Mouse (Mus musculus) neural tube, embryonic 12.5 days (tissue): ENCODE measurements around the gene Ccnl2. TPM values are rescaled to one million over a fixed set of nuclear protein-coding genes. Genes with fewer than 3 reads are reported as not detected.

Experiments used
- ATAC-seq: fragments of 200-750 bp; cut with Nextera tagmentation; 2 replicates; pipeline ENCODE4 v1.8.0; 2017; ENCODE audit warnings: low read depth, mild to moderate bottlenecking, moderate TSS enrichment, moderate library complexity; ENCODE audit not compliant: low FRiP score
- H3K27ac ChIP-seq: fragments of 300-500 bp; sonication (generic); 2 replicates; pipeline ENCODE4 v1.5.1; 2016
- H3K27me3 ChIP-seq: fragments of 300-500 bp; sonication (generic); replicated peaks from 2 replicates; pipeline ENCODE4 v1.6.1; 2016; ENCODE audit warnings: mild to moderate bottlenecking
- H3K36me3 ChIP-seq: fragments of 300-500 bp; sonication (generic); 2 replicates; pipeline ENCODE4 v1.6.1; 2016; ENCODE audit warnings: mild to moderate bottlenecking
- H3K4me1 ChIP-seq: fragments of 300-500 bp; sonication (generic); 2 replicates; pipeline ENCODE4 v1.6.1; 2016
- H3K4me2 ChIP-seq: fragments of 300-500 bp; sonication (generic); replicated peaks from 2 replicates; pipeline ENCODE4 v1.6.1; 2016; ENCODE audit warnings: mild to moderate bottlenecking
- H3K4me3 ChIP-seq: fragments of 300-500 bp; sonication (generic); 2 replicates; pipeline ENCODE4 v1.5.1; 2016
- H3K9ac ChIP-seq: fragments of 300-500 bp; sonication (generic); 2 replicates; pipeline ENCODE4 v1.6.1; 2016; ENCODE audit warnings: mild to moderate bottlenecking
- H3K9me3 ChIP-seq: fragments of 300-500 bp; sonication (generic); 2 replicates; pipeline ENCODE4 v1.6.1; 2016; ENCODE audit warnings: mild to moderate bottlenecking
- WGBS: fragments of 180-500 bp; shearing (Covaris S2); methylation state at CpG from one replicate; pipeline ENCODE4 v1.1.7; 2016; 5-methylcytosine and 5-hydroxymethylcytosine counted together
- polyA plus RNA-seq: library from polyadenylated mRNA; unstranded; fragments of >200 nt; fragmentation: Nextera tagmentation; extraction: Ambion mirVana; gene quantifications from 2 replicates; pipeline ENCODE4 v1.2.1, GENCODE M21; 2016

Ccnl2 gene
- polyA plus RNA-seq, 1 experiment from 2014 or later = 204 TPM

- Histone ChIP-seq H3K9ac (peak overlapping the region; percentile 83), H3K36me3 (peaks cover 23% of the 10 kb centered on the region), H3K4me2 (peak overlapping the region; percentile 83), H3K4me3 (peak overlapping the region; percentile 72), H3K4me1 (peaks cover 19% of the 10 kb centered on the region), H3K9me3 (no peaks in the 10 kb centered on the region), H3K27ac (0 out of 2 replicates have a peak overlapping the region, but pooled peaks have one; percentile 23), H3K27me3 (no peaks in the 10 kb centered on the region)
- 1% methylated on average over 25 of the region's 25 CpGs for WGBS
- peak; percentile 27 for ATAC-seq
Measured at GRCm38 (mm10) chr4:155831831-155832230, 19.5 kb downstream of the Ccnl2 start.

DNA sequence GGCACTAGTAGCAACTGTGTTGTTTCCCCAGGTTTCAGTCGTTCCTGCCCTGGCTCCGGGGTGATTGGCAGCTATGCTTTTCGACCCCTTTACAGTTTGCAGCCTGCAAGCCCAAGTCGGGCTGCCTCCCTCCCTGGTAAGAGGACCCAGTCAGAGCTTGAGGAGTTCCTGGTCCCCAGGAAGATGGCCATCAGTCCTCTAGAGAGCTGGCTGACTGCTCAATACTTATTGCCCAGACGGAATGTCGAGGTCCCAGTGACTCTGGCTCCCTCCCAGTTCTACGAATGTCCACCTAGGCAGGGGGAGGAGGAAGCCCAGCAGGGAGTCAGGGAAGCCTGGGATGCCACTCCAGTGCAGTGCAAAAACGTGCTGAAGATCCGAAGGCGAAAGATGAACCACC is 20.0 kb downstream of the Ccnl2 start:
- Histone ChIP-seq H3K4me1 (peaks cover 19% of the 10 kb centered on the region), H3K4me2 (peak overlapping the region; percentile 83), H3K9me3 (no peaks in the 10 kb centered on the region), H3K9ac (peak overlapping the region; percentile 83), H3K36me3 (peaks cover 18% of the 10 kb centered on the region), H3K27ac (no peak overlapping the region), H3K27me3 (no peaks in the 10 kb centered on the region), H3K4me3 (peak overlapping the region; percentile 72)
- ATAC-seq = no peak
- WGBS = 55% methylated on average over 10 of the region's 10 CpGs

GRCm38 (mm10) chr4:155833234-155833633 is 20.9 kb downstream of the Ccnl2 start:
- no peak for ATAC-seq
- no peak overlapping the region for H3K27ac ChIP-seq
- no peaks in the 10 kb centered on the region for H3K27me3 ChIP-seq
- H3K4me2 ChIP-seq = peak overlapping the region; percentile 83; the same call in 1 of the 2 replicates
- H3K36me3 ChIP-seq = peaks cover 11% of the 10 kb centered on the region
- WGBS = 91% methylated on average over 4 of the region's 4 CpGs
- H3K9me3 ChIP-seq = no peaks in the 10 kb centered on the region
- no peak overlapping the region for H3K9ac ChIP-seq
- peaks cover 19% of the 10 kb centered on the region for H3K4me1 ChIP-seq
- H3K4me3 ChIP-seq = no peak overlapping the region

DNA sequence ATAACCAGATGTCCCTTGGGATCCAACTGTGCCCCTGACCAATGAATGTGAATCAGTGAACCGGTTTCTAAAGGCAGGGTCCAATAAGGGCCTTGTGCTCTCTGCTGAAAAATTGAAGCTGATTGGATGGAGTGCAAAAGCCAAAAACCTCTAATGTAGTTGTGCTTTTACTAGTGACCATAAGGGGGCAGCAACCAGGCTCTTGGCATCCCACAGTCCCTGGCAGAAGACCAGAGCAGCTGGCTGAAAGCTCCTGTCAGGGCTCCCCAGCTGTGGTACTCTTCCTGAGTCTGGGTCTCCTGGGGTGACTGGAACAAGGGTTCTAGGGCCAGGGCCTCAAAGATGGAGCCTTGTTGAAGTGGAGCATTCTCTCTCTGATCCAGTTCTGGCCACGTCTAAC is 21.5 kb downstream of the Ccnl2 start:
- no peak overlapping the region for H3K4me2 ChIP-seq
- H3K36me3 ChIP-seq = peaks cover 11% of the 10 kb centered on the region
- H3K4me3 ChIP-seq = no peak overlapping the region
- H3K27me3 ChIP-seq = no peaks in the 10 kb centered on the region
- ATAC-seq = peak; percentile 25
- no peak overlapping the region for H3K9ac ChIP-seq
- H3K9me3 ChIP-seq = no peaks in the 10 kb centered on the region
- peaks cover 19% of the 10 kb centered on the region for H3K4me1 ChIP-seq
- WGBS = 42% methylated on average over 2 of the region's 2 CpGs
- H3K27ac ChIP-seq = no peak overlapping the region

GRCm38 (mm10) chr4:155837404-155838010 is 25.2 kb downstream of the Ccnl2 start:
- H3K27me3 ChIP-seq = peaks cover 13% of the 10 kb centered on the region
- H3K36me3 ChIP-seq = peaks cover 11% of the 10 kb centered on the region
- 84% methylated on average over 11 of the region's 11 CpGs for WGBS
- no peaks in the 10 kb centered on the region for H3K9me3 ChIP-seq
- peaks cover 31% of the 10 kb centered on the region for H3K4me1 ChIP-seq
- no peak overlapping the region for H3K27ac ChIP-seq
- ATAC-seq = no peak
- H3K9ac ChIP-seq = no peak overlapping the region
- H3K4me3 ChIP-seq = no peak overlapping the region
- H3K4me2 ChIP-seq = no peak overlapping the region

- Histone ChIP-seq H3K4me1 (peaks cover 25% of the 10 kb centered on the region), H3K36me3 (0 out of 2 replicates have a peak, but pooled peaks cover 2% of the 10 kb centered on the region), H3K9ac (no peak overlapping the region), H3K4me2 (peak overlapping the region; percentile 63; the same call in 1 of the 2 replicates), H3K4me3 (no peak overlapping the region), H3K27me3 (peaks cover 13% of the 10 kb centered on the region), H3K27ac (no peak overlapping the region), H3K9me3 (no peaks in the 10 kb centered on the region)
- WGBS = 65% methylated on average over 8 of the region's 8 CpGs
- no peak for ATAC-seq
Measured at GRCm38 (mm10) chr4:155838187-155839153, 26.2 kb downstream of the Ccnl2 start.

GRCm38 (mm10) chr4:155839483-155839910 is 27.2 kb downstream of the Ccnl2 start, which contains the start of gene Mxra8:
Mxra8 (plus strand) TSS chr4:155839680.
- ATAC-seq = peak; percentile 56
- Histone ChIP-seq H3K27me3 (peaks cover 13% of the 10 kb centered on the region), H3K4me3 (peak within 1 kb of the TSS; percentile 26), H3K27ac (no peak within 1 kb of the TSS), H3K36me3 (no peaks in the 10 kb centered on the region), H3K9ac (peak within 1 kb of the TSS; percentile 49), H3K4me1 (peaks cover 21% of the 10 kb centered on the region), H3K9me3 (no peaks in the 10 kb centered on the region), H3K4me2 (peak within 1 kb of the TSS; percentile 63)
- WGBS = 3% methylated on average over 16 of the region's 16 CpGs

- ATAC-seq = peak; percentile 31; the same call in 1 of the 2 replicates
Measured at GRCm38 (mm10) chr4:155840076-155841002, 28.1 kb downstream of the Ccnl2 start.

GRCm38 (mm10) chr4:155841003-155841454 is 28.7 kb downstream of the Ccnl2 start:
- under 1% methylated on average over 32 of the region's 32 CpGs for WGBS
- H3K4me1 ChIP-seq = peaks cover 21% of the 10 kb centered on the region
- no peak for ATAC-seq
- H3K9ac ChIP-seq = peak overlapping the region; percentile 36
- no peaks in the 10 kb centered on the region for H3K36me3 ChIP-seq
- H3K27ac ChIP-seq = no peak overlapping the region
- no peaks in the 10 kb centered on the region for H3K9me3 ChIP-seq
- peak overlapping the region; percentile 26 for H3K4me3 ChIP-seq
- H3K4me2 ChIP-seq = peak overlapping the region; percentile 63
- H3K27me3 ChIP-seq = peaks cover 13% of the 10 kb centered on the region

More at GRCm38 (mm10) chr4:155840076-155841002, 28.1 kb downstream of the Ccnl2 start:
- peak overlapping the region; percentile 63 for H3K4me2 ChIP-seq
- H3K9ac ChIP-seq = peak overlapping the region; percentile 49
- 12% methylated on average over 8 of the region's 8 CpGs for WGBS
- H3K36me3 ChIP-seq = no peaks in the 10 kb centered on the region
- no peaks in the 10 kb centered on the region for H3K9me3 ChIP-seq
- no peak overlapping the region for H3K27ac ChIP-seq
- peaks cover 13% of the 10 kb centered on the region for H3K27me3 ChIP-seq
- peak overlapping the region; percentile 26 for H3K4me3 ChIP-seq
- peaks cover 21% of the 10 kb centered on the region for H3K4me1 ChIP-seq

GRCm38 (mm10) chr4:155841651-155842270 is 29.5 kb downstream of the Ccnl2 start:
- ATAC-seq = no peak
- H3K27me3 ChIP-seq = peaks cover 13% of the 10 kb centered on the region
- no peaks in the 10 kb centered on the region for H3K36me3 ChIP-seq
- H3K4me3 ChIP-seq = 0 out of 2 replicates have a peak overlapping the region, but pooled peaks have one; percentile 26
- 0 out of 2 replicates have a peak overlapping the region, but pooled peaks have one; percentile 36 for H3K9ac ChIP-seq
- H3K27ac ChIP-seq = no peak overlapping the region
- H3K4me1 ChIP-seq = peaks cover 25% of the 10 kb centered on the region
- peak overlapping the region; percentile 63 for H3K4me2 ChIP-seq
- H3K9me3 ChIP-seq = no peaks in the 10 kb centered on the region
- WGBS = 29% methylated on average over 38 of the region's 38 CpGs

DNA sequence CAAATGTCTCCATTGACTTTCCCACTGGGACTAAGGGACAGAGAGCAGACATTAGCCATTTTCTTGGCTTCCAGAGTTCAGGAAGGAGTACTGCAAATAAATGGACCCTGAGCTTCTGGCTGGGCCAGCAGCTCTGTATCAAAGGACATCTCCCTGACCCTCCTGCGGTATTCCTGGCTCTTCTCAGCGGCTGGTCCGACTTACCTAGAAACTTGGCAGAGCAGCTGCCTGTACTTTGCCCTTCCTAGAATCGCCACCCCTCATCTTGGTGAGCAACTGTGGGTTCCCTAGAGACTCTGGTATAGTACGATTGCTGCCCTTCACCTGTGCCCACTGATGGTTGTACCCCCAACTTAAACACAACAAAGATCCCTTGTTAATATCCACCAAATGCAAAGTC is 30.9 kb downstream of the Ccnl2 start:
- Histone ChIP-seq H3K36me3 (no peaks in the 10 kb centered on the region), H3K27ac (no peak overlapping the region), H3K4me1 (peaks cover 33% of the 10 kb centered on the region), H3K27me3 (peaks cover 13% of the 10 kb centered on the region), H3K9me3 (no peaks in the 10 kb centered on the region), H3K4me2 (no peak overlapping the region), H3K9ac (no peak overlapping the region), H3K4me3 (no peak overlapping the region)
- WGBS = 90% methylated on average over 5 of the region's 5 CpGs
- no peak for ATAC-seq
